ENCODE assay signal across 11 mouse cellular contexts in genomic region chr4:63405051-63405450, GRCm38 (mm10). TPM values are rescaled to one million over a fixed set of nuclear protein-coding genes. Genes with fewer than 3 reads are reported as not detected.
DNase-seq lines count a peak whose midpoint lies in the region; ATAC-seq lines count a peak whose summit lies in the region.
"Had no signal": no experiment of that assay in that cellular context is flagged by ENCODE, and none has a peak within 500 bp of the region (broad histone marks: within the 10 kb centered on the region; RNA-seq: fewer than 3 reads in every experiment).

No protein-coding gene starts in this region.

- no peaks in the 10 kb centered on the region for H3K36me3 ChIP-seq in heart, embryonic 12.5 days
- H3K36me3 ChIP-seq in limb, embryonic 10.5 days = no peaks in the 10 kb centered on the region

- H3K27ac ChIP-seq in heart, embryonic 12.5 days (ENCODE audit: poor library complexity, severe bottlenecking) = no peak overlapping the region
- peak overlapping the region; percentile 95 for H3K27ac ChIP-seq in limb, embryonic 10.5 days

- no peak overlapping the region for H3K4me3 ChIP-seq in heart, embryonic 12.5 days
- no peak overlapping the region for H3K4me3 ChIP-seq in limb, embryonic 10.5 days

- no peaks in the 10 kb centered on the region; the same call in 1 of the 2 replicates for H3K27me3 ChIP-seq in heart, embryonic 12.5 days (replicated peaks)
- H3K27me3 ChIP-seq in limb, embryonic 10.5 days (ENCODE audit: low read depth, poor library complexity, severe bottlenecking) = no peaks in the 10 kb centered on the region

- WGBS in heart, embryonic 12.5 days = 13% methylated on average over 7 of the region's 7 CpGs
- WGBS in limb, embryonic 10.5 days = 39% methylated on average over 7 of the region's 7 CpGs

- ATAC-seq in heart, embryonic 12.5 days (ENCODE audit: insufficient number of reproducible peaks, low FRiP score) = peak; percentile 20; the same call in 1 of the 2 replicates
- ATAC-seq in cerebellum, adult (ENCODE audit: insufficient number of reproducible peaks, low FRiP score, low TSS enrichment) = no peak

- H3K9ac ChIP-seq in heart, embryonic 12.5 days = 0 out of 2 replicates have a peak overlapping the region, but pooled peaks have one; percentile 19

- no peak for DNase-seq in heart, adult 8-10 months (ENCODE audit: low spot score)
- DNase-seq in MN1 (ENCODE audit: low spot score) = peak; percentile 16
- no peak for DNase-seq in limb, embryonic 10.5 days (ENCODE audit: low spot score)
- peak; percentile 40 for DNase-seq in spleen, adult 12 weeks (ENCODE audit: low spot score)
- no peak for DNase-seq in frontal cortex, adult 2 months (ENCODE audit: extremely low spot score in 1 of 2, low spot score in 1 of 2)
- no peak for DNase-seq in left cerebral cortex, adult 18-20 months (ENCODE audit: low spot score in 2 of 2)
- DNase-seq: cerebellum, adult 18-20 months had no signal

- H3K4me2 ChIP-seq in heart, embryonic 12.5 days = no peak overlapping the region; the same call in 1 of the 2 replicates

- H3K9me3 ChIP-seq in heart, embryonic 12.5 days (replicated peaks) = no peaks in the 10 kb centered on the region
- no peaks in the 10 kb centered on the region for H3K9me3 ChIP-seq in limb, embryonic 10.5 days (replicated peaks)

- peaks cover 70% of the 10 kb centered on the region for H3K4me1 ChIP-seq in heart, embryonic 12.5 days (replicated peaks)
- peaks cover 76% of the 10 kb centered on the region for H3K4me1 ChIP-seq in limb, embryonic 10.5 days

RNA-seq across cellular contexts. Expression of gene Akna, which starts 1.9 kb away (rescaled TPM):
- 3.0 and 3.3 TPM in 2 replicates for polyA plus RNA-seq in heart, embryonic 12.5 days (2016; fragmentation: Nextera tagmentation; extraction: Ambion mirVana)
- total RNA-seq in heart, adult 8-10 months (2022) = 1 to 10 TPM; 3.1 to 4.4 (median 3.5) TPM
- 12.3 and 17.2 TPM in 2 replicates for polyA plus RNA-seq in limb, embryonic 10.5 days (2016; fragmentation: Nextera tagmentation; extraction: Ambion mirVana)
- polyA plus RNA-seq in frontal cortex, adult 2 months (2012; rRNA removed) = 2.7 and 3.1 TPM in 2 replicates
- total RNA-seq in left cerebral cortex, adult 18-20 months (2021) = 1 to 10 TPM; 3.3 TPM

RNA-seq across cellular contexts. Expression of gene Orm2, which starts 42.8 kb away (rescaled TPM):
- not detected in 2 replicates for polyA plus RNA-seq in heart, embryonic 12.5 days (2016; fragmentation: Nextera tagmentation; extraction: Ambion mirVana)
- under 1 TPM in 2 of 4 experiments, not detected in 2; 0.34 to 0.37 TPM for total RNA-seq in heart, adult 8-10 months (2022)
- not detected in 2 replicates for polyA plus RNA-seq in limb, embryonic 10.5 days (2016; fragmentation: Nextera tagmentation; extraction: Ambion mirVana)
- polyA plus RNA-seq in frontal cortex, adult 2 months (2012; rRNA removed) = 0.15 TPM in 1 of 2 replicates, not detected in the other
- not detected for total RNA-seq in left cerebral cortex, adult 18-20 months (2021)
- total RNA-seq: heart, postnatal 10 days; monocyte, adult 5-6 weeks had no signal

RNA-seq across cellular contexts. Expression of gene Orm3, which starts 49.1 kb away (rescaled TPM):
- not detected in 2 replicates for polyA plus RNA-seq in heart, embryonic 12.5 days (2016; fragmentation: Nextera tagmentation; extraction: Ambion mirVana)
- 1 to 10 TPM in 2 of 4 experiments, under 1 TPM in 2; 0.60 to 4.5 (median 1.7) TPM for total RNA-seq in heart, adult 8-10 months (2022)
- not detected in 2 replicates for polyA plus RNA-seq in limb, embryonic 10.5 days (2016; fragmentation: Nextera tagmentation; extraction: Ambion mirVana)
- not detected in 2 replicates for polyA plus RNA-seq in frontal cortex, adult 2 months (2012; rRNA removed)
- not detected for total RNA-seq in left cerebral cortex, adult 18-20 months (2021)
- total RNA-seq: monocyte, adult 5-6 weeks had no signal

Comparison
In these comparisons a context has a peak if more than half of its experiments do, and no peak if none do; other contexts are left out.
1. DNase-seq: peak in MN1 (single experiment) and spleen, adult 12 weeks (single experiment); none in heart, adult 8-10 months (single experiment), limb, embryonic 10.5 days (single experiment), frontal cortex, adult 2 months (0 of 2) and left cerebral cortex, adult 18-20 months (0 of 2).